Mouse (Mus musculus) heart, embryonic 11.5 days (tissue): ENCODE measurements around the gene Asb17. TPM values are rescaled to one million over a fixed set of nuclear protein-coding genes. Genes with fewer than 3 reads are reported as not detected.
A peak's percentile ranks its signal among the peaks of the same experiment; 100 is the strongest.

ENCODE experiments used
- ATAC-seq: fragments of 200-750 bp; cut with Nextera tagmentation; replicated peaks from 2 replicates; pipeline ENCODE4 v1.8.0; 2017; ENCODE audit warnings: moderate library complexity; ENCODE audit not compliant: insufficient number of reproducible peaks, low FRiP score, low TSS enrichment
- H3K27ac ChIP-seq: fragments of 300-500 bp; sonication (generic); 2 replicates; pipeline ENCODE4 v1.5.1; 2014; ENCODE audit warnings: mild to moderate bottlenecking, low read depth, low read length
- H3K27me3 ChIP-seq: fragments of 300-500 bp; sonication (generic); 2 replicates; pipeline ENCODE4 v1.6.1; 2014; ENCODE audit warnings: mild to moderate bottlenecking, low read length, mixed read lengths; ENCODE audit not compliant: control insufficient read depth, insufficient read depth
- H3K36me3 ChIP-seq: fragments of 300-500 bp; sonication (generic); 2 replicates; pipeline ENCODE4 v1.6.1; 2014; ENCODE audit warnings: mild to moderate bottlenecking, low read length, moderate library complexity, mixed read lengths; ENCODE audit not compliant: control insufficient read depth, insufficient read depth
- H3K4me1 ChIP-seq: fragments of 300-500 bp; sonication (generic); 2 replicates; pipeline ENCODE4 v1.6.1; 2014; ENCODE audit warnings: low read length; ENCODE audit not compliant: control insufficient read depth, insufficient read depth
- H3K4me2 ChIP-seq: fragments of 300-500 bp; sonication (generic); 2 replicates; pipeline ENCODE4 v1.6.1; 2014; ENCODE audit warnings: mild to moderate bottlenecking, moderate library complexity
- H3K4me3 ChIP-seq: fragments of 300-500 bp; sonication (generic); 2 replicates; pipeline ENCODE4 v1.5.1; 2014; ENCODE audit warnings: low read depth, low read length
- H3K9ac ChIP-seq: fragments of 300-500 bp; sonication (generic); 2 replicates; pipeline ENCODE4 v1.6.1; 2014; ENCODE audit warnings: mild to moderate bottlenecking, low read depth, low read length, moderate library complexity
- H3K9me3 ChIP-seq: fragments of 300-500 bp; sonication (generic); replicated peaks from 2 replicates; pipeline ENCODE4 v1.6.1; 2016; ENCODE audit warnings: low read length; ENCODE audit not compliant: control insufficient read depth
- WGBS: fragments of 180-500 bp; shearing (Covaris S2); extraction: QIAGEN DNeasy Blood & Tissue Kit; methylation state at CpG from one replicate; pipeline ENCODE4 v1.1.7; 2014; ENCODE audit not compliant: insufficient replicate concordance; 5-methylcytosine and 5-hydroxymethylcytosine counted together
- polyA plus RNA-seq: library from polyadenylated mRNA; unstranded; fragments of >200 nt; fragmentation: Nextera tagmentation; extraction: Ambion mirVana; gene quantifications from 2 replicates; pipeline ENCODE4 v1.2.1, GENCODE M21; 2014

Gene Asb17
- polyA plus RNA-seq: 1.4 and 2.7 TPM in 2 replicates

- peaks cover 8% of the 10 kb centered on the region for H3K27me3 ChIP-seq
- no peak for ATAC-seq
- no peaks in the 10 kb centered on the region for H3K9me3 ChIP-seq
- 74% methylated on average over 10 of the region's 10 CpGs for WGBS
- no peak within 1 kb of the TSS for H3K9ac ChIP-seq
- no peaks in the 10 kb centered on the region for H3K36me3 ChIP-seq
- no peak within 1 kb of the TSS for H3K4me3 ChIP-seq
- peaks cover 7% of the 10 kb centered on the region for H3K4me1 ChIP-seq
- no peak within 1 kb of the TSS for H3K27ac ChIP-seq
- H3K4me2 ChIP-seq: no peak within 1 kb of the TSS
Measured at GRCm38 (mm10) chr3:153844030-153844429, at the start of gene Asb17. Gene Asb17, plus strand, starts transcription at chr3:153844209.

DNA sequence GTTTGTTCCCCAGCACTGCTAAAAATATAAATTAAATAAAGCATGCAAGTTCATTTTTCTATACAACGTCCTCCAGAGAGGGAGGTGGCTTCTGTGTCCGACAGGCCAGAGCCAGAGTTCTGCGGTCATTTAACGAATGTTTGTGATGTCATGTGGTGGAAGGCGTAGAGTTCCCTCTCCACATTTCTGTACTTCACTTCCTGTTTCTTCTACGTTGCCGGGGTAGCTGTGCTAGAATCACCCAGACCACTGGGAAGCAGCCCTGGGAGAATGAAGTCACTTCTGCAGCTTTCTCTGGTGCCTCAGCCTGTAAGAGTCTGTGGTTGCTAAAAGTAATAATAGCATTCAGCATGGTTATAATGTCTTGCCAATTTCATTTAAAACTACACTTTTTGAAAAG lies 46.4 kb upstream of the Asb17 start:
- WGBS: 57% methylated on average over 7 of the region's 7 CpGs
- Histone ChIP-seq H3K4me2 (no peak overlapping the region), H3K9ac (no peak overlapping the region), H3K27ac (no peak overlapping the region), H3K4me3 (no peak overlapping the region), H3K4me1 (0 out of 2 replicates have a peak, but pooled peaks cover 2% of the 10 kb centered on the region), H3K36me3 (no peaks in the 10 kb centered on the region), H3K27me3 (no peaks in the 10 kb centered on the region), H3K9me3 (no peaks in the 10 kb centered on the region)
- no peak for ATAC-seq

DNA sequence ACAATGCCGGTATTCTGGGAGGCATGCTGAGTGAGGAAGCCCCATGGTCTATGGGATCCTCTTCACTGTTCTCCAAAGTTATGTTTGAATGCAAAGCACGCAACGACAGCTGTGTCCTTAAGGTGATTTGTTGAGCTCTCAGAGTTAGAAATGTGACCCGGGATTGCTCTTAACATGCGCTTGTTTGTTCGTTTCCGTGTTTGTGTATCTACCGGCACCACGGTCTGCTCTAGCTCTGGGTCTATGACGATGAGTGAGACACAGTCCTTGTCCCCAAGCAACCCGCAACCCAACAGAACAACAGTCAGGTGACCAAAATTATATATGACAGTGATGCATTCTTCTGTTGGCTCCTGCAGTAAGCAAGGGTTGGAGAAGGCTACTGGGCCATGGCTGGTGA lies 44.4 kb upstream of the Asb17 start:
- Histone ChIP-seq H3K4me2 (no peak overlapping the region), H3K9me3 (no peaks in the 10 kb centered on the region), H3K4me3 (no peak overlapping the region), H3K36me3 (no peaks in the 10 kb centered on the region), H3K27me3 (no peaks in the 10 kb centered on the region), H3K4me1 (0 out of 2 replicates have a peak, but pooled peaks cover 2% of the 10 kb centered on the region), H3K27ac (no peak overlapping the region), H3K9ac (no peak overlapping the region)
- WGBS: 91% methylated on average over 11 of the region's 11 CpGs
- ATAC-seq: no peak

DNA sequence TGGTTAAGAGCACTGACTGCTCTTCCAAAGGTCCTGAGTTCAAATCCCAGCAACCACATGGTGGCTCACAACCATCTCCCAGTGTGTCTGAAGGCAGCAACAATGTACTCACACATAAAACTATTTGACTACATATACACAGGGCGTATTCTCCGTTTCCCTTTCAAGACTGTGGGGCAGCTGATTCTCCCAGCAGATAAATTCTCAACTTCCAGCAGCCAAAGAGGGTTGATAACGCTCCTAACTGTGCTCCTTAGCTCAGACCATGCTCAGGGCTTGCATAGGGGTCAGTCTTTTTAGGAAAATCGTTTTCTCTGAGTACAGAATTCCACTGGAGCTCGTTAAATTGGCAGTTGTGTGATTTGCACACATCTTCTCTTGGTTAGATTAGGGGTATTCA lies 43.3 kb upstream of the Asb17 start:
- H3K27ac ChIP-seq: no peak overlapping the region
- H3K27me3 ChIP-seq: no peaks in the 10 kb centered on the region
- no peaks in the 10 kb centered on the region for H3K36me3 ChIP-seq
- WGBS: 66% methylated on average over 5 of the region's 5 CpGs
- H3K4me3 ChIP-seq: no peak overlapping the region
- 0 out of 2 replicates have a peak, but pooled peaks cover 2% of the 10 kb centered on the region for H3K4me1 ChIP-seq
- H3K9me3 ChIP-seq: no peaks in the 10 kb centered on the region
- no peak overlapping the region for H3K4me2 ChIP-seq
- no peak for ATAC-seq
- no peak overlapping the region for H3K9ac ChIP-seq

- H3K27me3 ChIP-seq: no peaks in the 10 kb centered on the region
- no peak overlapping the region for H3K9ac ChIP-seq
- 76% methylated on average over 6 of the region's 6 CpGs for WGBS
- no peaks in the 10 kb centered on the region for H3K9me3 ChIP-seq
- no peak for ATAC-seq
- H3K36me3 ChIP-seq: no peaks in the 10 kb centered on the region
- no peak overlapping the region for H3K4me3 ChIP-seq
- H3K4me1 ChIP-seq: peaks cover 2% of the 10 kb centered on the region; the same call in 1 of the 2 replicates
- H3K4me2 ChIP-seq: no peak overlapping the region
- no peak overlapping the region for H3K27ac ChIP-seq
Measured at GRCm38 (mm10) chr3:153801541-153801940, 42.5 kb upstream of the Asb17 start.

- H3K27ac ChIP-seq: peak overlapping the region; percentile 54; the same call in 1 of the 2 replicates
- no peaks in the 10 kb centered on the region for H3K27me3 ChIP-seq
- no peak overlapping the region for H3K9ac ChIP-seq
- no peak overlapping the region for H3K4me2 ChIP-seq
- no peaks in the 10 kb centered on the region for H3K9me3 ChIP-seq
- H3K4me1 ChIP-seq: peaks cover 2% of the 10 kb centered on the region; the same call in 1 of the 2 replicates
- peak; percentile 74 for ATAC-seq
- 72% methylated on average over 5 of the region's 5 CpGs for WGBS
- no peak overlapping the region for H3K4me3 ChIP-seq
- H3K36me3 ChIP-seq: no peaks in the 10 kb centered on the region
Measured at GRCm38 (mm10) chr3:153802640-153803039, 41.4 kb upstream of the Asb17 start.

GRCm38 (mm10) chr3:153804032-153804431 lies 40.0 kb upstream of the Asb17 start:
- Histone ChIP-seq H3K36me3 (no peaks in the 10 kb centered on the region), H3K4me2 (no peak overlapping the region), H3K4me3 (no peak overlapping the region), H3K27me3 (no peaks in the 10 kb centered on the region), H3K27ac (no peak overlapping the region), H3K9ac (no peak overlapping the region), H3K4me1 (no peaks in the 10 kb centered on the region; the same call in 1 of the 2 replicates), H3K9me3 (no peaks in the 10 kb centered on the region)
- ATAC-seq: no peak
- WGBS: 91% methylated on average over 7 of the region's 7 CpGs

GRCm38 (mm10) chr3:153806077-153806772 lies 37.8 kb upstream of the Asb17 start:
- Histone ChIP-seq H3K9ac (no peak overlapping the region), H3K27me3 (no peaks in the 10 kb centered on the region), H3K4me1 (no peaks in the 10 kb centered on the region; the same call in 1 of the 2 replicates), H3K4me2 (peak overlapping the region; percentile 6), H3K27ac (peak overlapping the region; percentile 70; the same call in 1 of the 2 replicates), H3K36me3 (no peaks in the 10 kb centered on the region), H3K9me3 (no peaks in the 10 kb centered on the region), H3K4me3 (no peak overlapping the region)
- 37% methylated on average over 14 of the region's 14 CpGs for whole genome bisulfite sequencing
- peak; percentile 56 for ATAC-seq
